Mouse (Mus musculus) CH12.LX (cell line): ENCODE data around the gene Slc43a2. TPM values are rescaled to one million over a fixed set of nuclear protein-coding genes. Genes with fewer than 3 reads are reported as not detected.

ENCODE experiments used
- DNase-seq: peaks from one replicate; pipeline ENCODE4 v3.0.0-alpha.2; 2013; ENCODE audit errors: extremely low read depth
- H3K27ac ChIP-seq: 2 replicates; pipeline ENCODE4 v1.5.1; 2012; ENCODE audit warnings: low read depth, mild to moderate bottlenecking, control low read depth, moderate library complexity; ENCODE audit not compliant: insufficient read depth
- H3K27me3 ChIP-seq: replicated peaks from 2 replicates; pipeline ENCODE3; 2012; ENCODE audit warnings: inconsistent platforms
- H3K36me3 ChIP-seq, 2 experiments: replicated peaks in 1 of 2; 2 replicates each; pipeline versions ENCODE3 to v1.6.1; 2012; ENCODE audit warnings: inconsistent platforms in 1 of 2, low read length in 1 of 2, mild to moderate bottlenecking in 1 of 2, mixed read lengths in 1 of 2, moderate library complexity in 1 of 2; ENCODE audit not compliant: control insufficient read depth in 1 of 2, insufficient read depth in 1 of 2
- H3K4me1 ChIP-seq, 2 experiments: 2 replicates each; pipeline ENCODE4 v1.6.1; 2012; ENCODE audit warnings: inconsistent platforms in 1 of 2, moderate library complexity in 1 of 2; ENCODE audit not compliant: insufficient read depth in 2 of 2, control insufficient read depth in 1 of 2
- H3K4me2 ChIP-seq: 2 replicates; pipeline ENCODE4 v1.6.1; 2012; ENCODE audit warnings: low read depth, mild to moderate bottlenecking, control low read depth; ENCODE audit not compliant: poor library complexity, insufficient read depth, severe bottlenecking
- H3K4me3 ChIP-seq, 3 experiments: fragments of 150-350 bp in 1 of 3; sonication (generic) in 1 of 3; replicated peaks in 1 of 3; 2 replicates each; pipeline versions ENCODE3 to v1.5.1; 2011 to 2012; ENCODE audit warnings: low read depth in 2 of 3, low read length in 2 of 3, mild to moderate bottlenecking in 2 of 3, moderate library complexity in 2 of 3, control low read depth in 1 of 3, improper control_type of control experiment in 1 of 3, inconsistent platforms in 1 of 3, mixed read lengths in 1 of 3; ENCODE audit not compliant: poor library complexity in 1 of 3
- H3K79me2 ChIP-seq: replicated peaks from 2 replicates; pipeline ENCODE4 v1.6.1; 2012; ENCODE audit warnings: mild to moderate bottlenecking, moderate library complexity; ENCODE audit not compliant: control insufficient read depth, poor library complexity, insufficient read depth, severe bottlenecking; ENCODE audit errors: extremely low read depth
- H3K9ac ChIP-seq: 2 replicates; pipeline ENCODE4 v1.6.1; 2012; ENCODE audit warnings: low read depth, mild to moderate bottlenecking, control low read depth, moderate library complexity; ENCODE audit not compliant: insufficient read depth
- H3K9me3 ChIP-seq: replicated peaks from 2 replicates; pipeline ENCODE3; 2012; ENCODE audit warnings: low read length, inconsistent platforms, mixed read lengths
- BHLHE40 ChIP-seq: IDR thresholded peaks from 2 replicates; pipeline ENCODE4 v1.6.1; 2011; ENCODE audit warnings: mild to moderate bottlenecking, low read depth, low read length, improper control_type of control experiment
- CHD1 ChIP-seq: IDR thresholded peaks from 2 replicates; pipeline ENCODE4 v1.6.1; 2012; ENCODE audit warnings: low read depth, low read length, improper control_type of control experiment, inconsistent platforms
- CHD2 ChIP-seq: IDR thresholded peaks from 2 replicates; pipeline ENCODE4 v1.6.1; 2011; ENCODE audit warnings: low read length, improper control_type of control experiment
- CTCF ChIP-seq, 2 experiments: IDR thresholded peaks in 1 of 2; conservative IDR thresholded peaks in 1 of 2; 2 replicates each; pipeline ENCODE4 v1.5.1; 2011 to 2012; ENCODE audit warnings: low read depth in 2 of 2, low read length in 2 of 2, improper control_type of control experiment in 1 of 2, inconsistent platforms in 1 of 2, mild to moderate bottlenecking in 1 of 2, moderate library complexity in 1 of 2
- E2F4 ChIP-seq: IDR thresholded peaks from 2 replicates; pipeline ENCODE4 v1.6.1; 2011; ENCODE audit warnings: low read depth, low read length, improper control_type of control experiment; ENCODE audit not compliant: insufficient replicate concordance
- ELF1 ChIP-seq: IDR thresholded peaks from 2 replicates; pipeline ENCODE4 v1.6.1; 2014; ENCODE audit warnings: low read depth, mild to moderate bottlenecking, inconsistent platforms, low read length, improper control_type of control experiment
- EP300 ChIP-seq: IDR thresholded peaks from 2 replicates; pipeline ENCODE4 v1.6.1; 2011; ENCODE audit warnings: low read length, improper control_type of control experiment
- ETS1 ChIP-seq: conservative IDR thresholded peaks from 2 replicates; pipeline ENCODE4 v1.6.1; 2012; ENCODE audit warnings: low read depth, mild to moderate bottlenecking, inconsistent platforms, low read length, improper control_type of control experiment, moderate library complexity
- GABPA ChIP-seq: IDR thresholded peaks from 2 replicates; pipeline ENCODE4 v1.6.1; 2012; ENCODE audit warnings: low read depth, low read length, improper control_type of control experiment, inconsistent platforms; ENCODE audit not compliant: insufficient replicate concordance
- HCFC1 ChIP-seq: IDR thresholded peaks from 2 replicates; pipeline ENCODE4 v1.6.1; 2012; ENCODE audit warnings: low read depth, mild to moderate bottlenecking, inconsistent platforms, low read length, improper control_type of control experiment
- IRF4 ChIP-seq: IDR thresholded peaks from 2 replicates; pipeline ENCODE4 v1.6.1; 2014; ENCODE audit warnings: low read depth, mild to moderate bottlenecking, inconsistent platforms, low read length, improper control_type of control experiment
- JUN ChIP-seq: IDR thresholded peaks from 2 replicates; pipeline ENCODE4 v1.6.1; 2011; ENCODE audit warnings: low read depth, mild to moderate bottlenecking, low read length, improper control_type of control experiment, moderate library complexity; ENCODE audit not compliant: insufficient read depth
- JUND ChIP-seq: conservative IDR thresholded peaks from 2 replicates; pipeline ENCODE4 v1.6.1; 2011; ENCODE audit warnings: low read depth, low read length, improper control_type of control experiment
- KAT2A ChIP-seq: IDR thresholded peaks from 2 replicates; pipeline ENCODE4 v1.6.1; 2012; ENCODE audit warnings: low read length, improper control_type of control experiment, inconsistent platforms; ENCODE audit not compliant: insufficient replicate concordance
- MAFK ChIP-seq: IDR thresholded peaks from 2 replicates; pipeline ENCODE4 v1.6.1; 2011; ENCODE audit warnings: low read length, improper control_type of control experiment; ENCODE audit not compliant: insufficient replicate concordance
- MAX ChIP-seq: IDR thresholded peaks from 2 replicates; pipeline ENCODE4 v1.6.1; 2011; ENCODE audit warnings: low read length, improper control_type of control experiment
- MAZ ChIP-seq: IDR thresholded peaks from 2 replicates; pipeline ENCODE4 v1.6.1; 2012; ENCODE audit warnings: low read depth, mild to moderate bottlenecking, inconsistent platforms, low read length, improper control_type of control experiment, moderate library complexity
- MEF2A ChIP-seq: IDR thresholded peaks from 2 replicates; pipeline ENCODE4 v1.6.1; 2014; ENCODE audit warnings: low read depth, mild to moderate bottlenecking, inconsistent platforms, low read length, improper control_type of control experiment, borderline replicate concordance
- MXI1 ChIP-seq: IDR thresholded peaks from 2 replicates; pipeline ENCODE4 v1.6.1; 2011; ENCODE audit warnings: mild to moderate bottlenecking, low read depth, low read length, improper control_type of control experiment
- MYC ChIP-seq: IDR thresholded peaks from 2 replicates; pipeline ENCODE4 v1.6.1; 2011; ENCODE audit warnings: low read depth, mild to moderate bottlenecking, improper control_type of control experiment, low read length
- NELFE ChIP-seq: IDR thresholded peaks from 2 replicates; pipeline ENCODE4 v1.6.1; 2011; ENCODE audit warnings: low read depth, low read length, improper control_type of control experiment
- NRF1 ChIP-seq: IDR thresholded peaks from 2 replicates; pipeline ENCODE4 v1.6.1; 2014; ENCODE audit warnings: low read depth, mild to moderate bottlenecking, inconsistent platforms, low read length, improper control_type of control experiment, moderate library complexity
- PAX5 ChIP-seq: IDR thresholded peaks from 2 replicates; pipeline ENCODE4 v1.6.1; 2012; ENCODE audit warnings: low read length, inconsistent platforms, mixed read lengths
- POLR2A ChIP-seq: IDR thresholded peaks from 2 replicates; pipeline ENCODE4 v1.6.1; 2011; ENCODE audit warnings: low read depth, mild to moderate bottlenecking, improper control_type of control experiment, low read length
- POLR2AphosphoS2 ChIP-seq: IDR thresholded peaks from 2 replicates; pipeline ENCODE4 v1.6.1; 2011; ENCODE audit warnings: low read depth, low read length, improper control_type of control experiment
- RAD21 ChIP-seq: IDR thresholded peaks from 2 replicates; pipeline ENCODE4 v1.6.1; 2011; ENCODE audit warnings: low read depth, mild to moderate bottlenecking, low read length, improper control_type of control experiment, moderate library complexity
- RCOR1 ChIP-seq: conservative IDR thresholded peaks from 2 replicates; pipeline ENCODE4 v1.6.1; 2012; ENCODE audit warnings: low read depth, mild to moderate bottlenecking, inconsistent platforms, low read length, improper control_type of control experiment
- SIN3A ChIP-seq: IDR thresholded peaks from 2 replicates; pipeline ENCODE4 v1.6.1; 2012; ENCODE audit warnings: low read length, improper control_type of control experiment, inconsistent platforms
- SMC3 ChIP-seq: IDR thresholded peaks from 2 replicates; pipeline ENCODE4 v1.6.1; 2011; ENCODE audit warnings: low read depth, low read length, improper control_type of control experiment
- TBP ChIP-seq: conservative IDR thresholded peaks from 2 replicates; pipeline ENCODE4 v1.6.1; 2011; ENCODE audit warnings: low read depth, low read length, improper control_type of control experiment
- TCF12 ChIP-seq: IDR thresholded peaks from 2 replicates; pipeline ENCODE4 v1.6.1; 2014; ENCODE audit warnings: low read depth, mild to moderate bottlenecking, inconsistent platforms, low read length, improper control_type of control experiment
- UBTF ChIP-seq: IDR thresholded peaks from 2 replicates; pipeline ENCODE4 v1.6.1; 2012; ENCODE audit warnings: low read depth, mild to moderate bottlenecking, inconsistent platforms, low read length, improper control_type of control experiment, moderate library complexity
- USF1 ChIP-seq: IDR thresholded peaks from 2 replicates; pipeline ENCODE4 v1.6.1; 2014; ENCODE audit warnings: low read depth, mild to moderate bottlenecking, inconsistent platforms, low read length, improper control_type of control experiment
- USF2 ChIP-seq: conservative IDR thresholded peaks from 2 replicates; pipeline ENCODE4 v1.6.1; 2011; ENCODE audit warnings: low read depth, low read length, improper control_type of control experiment
- ZC3H11A ChIP-seq: IDR thresholded peaks from 2 replicates; pipeline ENCODE4 v1.6.1; 2012; ENCODE audit warnings: low read depth, mild to moderate bottlenecking, inconsistent platforms, low read length, improper control_type of control experiment
- ZKSCAN1 ChIP-seq: IDR thresholded peaks from 2 replicates; pipeline ENCODE4 v1.6.1; 2012; ENCODE audit warnings: low read depth, inconsistent platforms, low read length, improper control_type of control experiment, borderline replicate concordance
- ZMIZ1 ChIP-seq: IDR thresholded peaks from 2 replicates; pipeline ENCODE4 v1.6.1; 2012; ENCODE audit warnings: low read depth, mild to moderate bottlenecking, inconsistent platforms, low read length, improper control_type of control experiment
- ZNF384 ChIP-seq: IDR thresholded peaks from 2 replicates; pipeline ENCODE4 v1.6.1; 2012; ENCODE audit warnings: low read depth, low read length, improper control_type of control experiment, inconsistent platforms
- dilution Hi-C: fragments of 300-500 bp; cut with MboI; formaldehyde crosslinking; loops from 2 replicates; pipeline ENCODE4 v1.14.3; 2020; ENCODE audit warnings: low sequenced_read_pairs; ENCODE audit not compliant: extremely low pct_unique_long_range_greater_than_20kb, extremely low pct_ligation_motif_present
- in situ Hi-C: fragments of 300-500 bp; cut with MboI; formaldehyde crosslinking; loops from 3 replicates; pipeline ENCODE4 v1.14.3; 2019; ENCODE audit warnings: low sequenced_read_pairs, low pct_ligation_motif_present, low pct_unique_long_range_greater_than_20kb, mixed read lengths
- polyA plus RNA-seq: library from polyadenylated mRNA; unstranded; fragments of >175 nt; gene quantifications from 2 replicates; pipeline ENCODE4 v1.2.1, GENCODE M21; 2012; ENCODE audit warnings: low read depth; ENCODE audit not compliant: insufficient read length
- total RNA-seq, 2 experiments: library from RNA; depleted of rRNA; stranded (reverse); fragments of 300-350 nt in 1 of 2; fragments of >200 nt in 1 of 2; gene quantifications; 2 replicates each; pipeline ENCODE4 v1.2.3; 2012 to 2014

Gene Slc43a2
- total and polyA plus RNA-seq, 3 experiments: 5.0 to 8.9 (median 8.8) TPM

GRCm38 (mm10) chr11:75560530-75561409 lies 29.3 kb downstream of the Slc43a2 start:
- H3K4me2 ChIP-seq: peak overlapping the region; percentile 52
- peak; percentile 91 for DNase-seq
- peaks cover 6% of the 10 kb centered on the region for H3K9me3 ChIP-seq
- peak overlapping the region; percentile 68 for H3K27ac ChIP-seq
- H3K79me2 ChIP-seq: no peaks in the 10 kb centered on the region
- in situ Hi-C loops: no loop called here
- H3K9ac ChIP-seq: peak overlapping the region; percentile 27
- H3K27me3 ChIP-seq: no peaks in the 10 kb centered on the region
- dilution Hi-C loops: no loop called here
- H3K36me3 ChIP-seq: peaks cover 0 to 31% of the 10 kb centered on the region in 2 experiments
- TF ChIP-seq TBP (no peak), BHLHE40 (peak; percentile 78), SMC3 (peak; percentile 6; the same call in 1 of the 2 replicates), IRF4 (peak; percentile 66), JUN (no peak), GABPA (no peak), PAX5 (no peak), CHD2 (peak; percentile 59; the same call in 1 of the 2 replicates), MAX (no peak), TCF12 (peak; percentile 100), MYC (peak; percentile 25; the same call in 1 of the 2 replicates), E2F4 (no peak), RAD21 (no peak; the same call in 1 of the 2 replicates), UBTF (0 out of 2 replicates have a peak, but pooled peaks have one; percentile 18), ZKSCAN1 (no peak), MEF2A (peak; percentile 88), ZC3H11A (no peak), CTCF (conservative IDR thresholded peaks at IDR 0.05 in 1 of 2, IDR thresholded peaks at IDR 0.05 in 1 of 2; ENCODE audit: low read depth in 2 of 2, low read length in 2 of 2) (no peak), JUND (no peak), ZMIZ1 (peak; percentile 84), MAFK (peak; percentile 53; the same call in 1 of the 2 replicates), POLR2AphosphoS2 (peak; percentile 52; the same call in 1 of the 2 replicates), KAT2A (no peak), POLR2A (peak; percentile 70), HCFC1 (peak; percentile 57), RCOR1 (peak; percentile 88), EP300 (peak; percentile 91), USF2 (no peak), CHD1 (peak; percentile 87; the same call in 1 of the 2 replicates), NELFE (peak; percentile 53; the same call in 1 of the 2 replicates), MXI1 (peak; percentile 69), USF1 (no peak), ZNF384 (no peak), ELF1 (peak; percentile 86), NRF1 (peak; percentile 48), ETS1 (peak; percentile 87), MAZ (peak; percentile 99), SIN3A (peak; percentile 89)
- peak overlapping the region in 2 of 3 experiments; percentile 12 to 28 for H3K4me3 ChIP-seq
- H3K4me1 ChIP-seq: peaks cover 43 to 72% of the 10 kb centered on the region in 2 experiments
